Mouse (Mus musculus) embryonic facial prominence, embryonic 14.5 days (tissue): ENCODE measurements around the gene Ccdc148. TPM values are rescaled to one million over a fixed set of nuclear protein-coding genes. Genes with fewer than 3 reads are reported as not detected.

Experiments
- ATAC-seq: fragments of 200-750 bp; cut with Nextera tagmentation; 2 replicates; pipeline ENCODE4 v1.8.0; 2017; ENCODE audit warnings: low read depth, moderate number of reproducible peaks, moderate TSS enrichment
- DNase-seq: peaks from one replicate; pipeline ENCODE4 v3.0.0-alpha.2; 2015; ENCODE audit warnings: low spot score
- H3K27ac ChIP-seq: fragments of 300-500 bp; sonication (generic); replicated peaks from 2 replicates; pipeline ENCODE4 v1.5.1; 2014; ENCODE audit warnings: low read depth, mild to moderate bottlenecking, low read length, moderate library complexity
- H3K27me3 ChIP-seq: fragments of 300-500 bp; sonication (generic); replicated peaks from 2 replicates; pipeline ENCODE4 v1.6.1; 2014; ENCODE audit warnings: low read length; ENCODE audit not compliant: control insufficient read depth, insufficient read depth
- H3K36me3 ChIP-seq: fragments of 300-500 bp; sonication (generic); 2 replicates; pipeline ENCODE4 v1.6.1; 2014; ENCODE audit warnings: low read length, mixed read lengths; ENCODE audit not compliant: control insufficient read depth, insufficient read depth
- H3K4me1 ChIP-seq: fragments of 300-500 bp; sonication (generic); 2 replicates; pipeline ENCODE4 v1.6.1; 2014; ENCODE audit warnings: antibody characterized with exemption, low read length; ENCODE audit not compliant: control insufficient read depth, insufficient read depth
- H3K4me2 ChIP-seq: fragments of 300-500 bp; sonication (generic); 2 replicates; pipeline ENCODE4 v1.6.1; 2014; ENCODE audit warnings: low read depth, mild to moderate bottlenecking, low read length, moderate library complexity, mixed read lengths
- H3K4me3 ChIP-seq: fragments of 300-500 bp; sonication (generic); 2 replicates; pipeline ENCODE4 v1.5.1; 2014; ENCODE audit warnings: low read depth, mild to moderate bottlenecking, low read length
- H3K9ac ChIP-seq: fragments of 300-500 bp; sonication (generic); 2 replicates; pipeline ENCODE4 v1.6.1; 2014; ENCODE audit warnings: low read depth, mild to moderate bottlenecking, low read length, moderate library complexity, mixed read lengths
- H3K9me3 ChIP-seq: fragments of 300-500 bp; sonication (generic); 2 replicates; pipeline ENCODE4 v1.6.1; 2016; ENCODE audit warnings: low read length; ENCODE audit not compliant: control insufficient read depth
- WGBS: fragments of 180-500 bp; shearing (Covaris S2); extraction: QIAGEN DNeasy Blood & Tissue Kit; methylation state at CpG from one replicate; pipeline ENCODE4 v1.1.7; 2014; 5-methylcytosine and 5-hydroxymethylcytosine counted together
- polyA plus RNA-seq: library from polyadenylated mRNA; unstranded; fragments of >200 nt; fragmentation: Nextera tagmentation; extraction: Ambion mirVana; gene quantifications from 2 replicates; pipeline ENCODE4 v1.2.1, GENCODE M21; 2014

The Ccdc148 gene
- polyA plus RNA-seq, 1 experiment from 2014 or later, result 0.85 TPM

DNA sequence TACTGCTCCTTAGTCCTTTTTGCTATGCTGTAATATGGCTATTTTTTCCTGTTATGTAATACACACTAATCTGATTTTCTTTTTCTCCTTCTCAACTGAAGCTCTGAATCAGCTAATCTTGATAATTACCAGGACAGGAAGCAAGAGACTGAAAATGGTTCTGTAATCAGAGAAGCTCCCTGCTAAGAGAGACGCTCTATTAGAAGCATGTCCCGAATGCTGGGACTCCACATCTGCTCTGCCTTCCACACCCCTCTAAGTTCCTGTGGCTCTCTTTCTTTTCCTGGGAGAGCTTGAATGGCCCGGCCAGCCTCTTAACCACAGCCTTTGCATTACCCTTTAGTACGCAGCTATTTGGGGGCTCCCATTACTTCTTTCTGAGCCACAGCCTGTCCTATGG is 255.4 kb downstream of the Ccdc148 start:
- WGBS, result 27% methylated on average over 4 of the region's 4 CpGs
- no peaks in the 10 kb centered on the region for H3K9me3 ChIP-seq

GRCm38 (mm10) chr2:58879876-58880275 is 280.6 kb downstream of the Ccdc148 start:
- no peaks in the 10 kb centered on the region for H3K27me3 ChIP-seq
- H3K4me2 ChIP-seq, result no peak overlapping the region
- DNase-seq, result peak; percentile 10
- WGBS, result 43% methylated on average over 3 of the region's 3 CpGs
- H3K36me3 ChIP-seq, result no peaks in the 10 kb centered on the region
- H3K4me3 ChIP-seq, result no peak overlapping the region
- no peaks in the 10 kb centered on the region for H3K4me1 ChIP-seq
- H3K9ac ChIP-seq, result no peak overlapping the region
- H3K9me3 ChIP-seq, result no peaks in the 10 kb centered on the region
- no peak overlapping the region for H3K27ac ChIP-seq
- no peak for ATAC-seq

More for the DNA sequence above, 255.4 kb downstream of the Ccdc148 start:
- no peak overlapping the region for H3K4me3 ChIP-seq
- no peak overlapping the region for H3K27ac ChIP-seq
- H3K4me1 ChIP-seq, result peaks cover 5% of the 10 kb centered on the region
- H3K27me3 ChIP-seq, result no peaks in the 10 kb centered on the region
- no peaks in the 10 kb centered on the region for H3K36me3 ChIP-seq
- H3K9ac ChIP-seq, result no peak overlapping the region
- DNase-seq (peak; percentile 15), ATAC-seq (peak; percentile 33; the same call in 1 of the 2 replicates)
- H3K4me2 ChIP-seq, result no peak overlapping the region

- ATAC-seq (no peak), DNase-seq (no peak)
- Histone ChIP-seq H3K4me1 (no peaks in the 10 kb centered on the region), H3K27ac (no peak within 1 kb of the TSS), H3K9me3 (no peaks in the 10 kb centered on the region), H3K36me3 (no peaks in the 10 kb centered on the region), H3K27me3 (no peaks in the 10 kb centered on the region), H3K4me3 (no peak within 1 kb of the TSS), H3K9ac (no peak within 1 kb of the TSS), H3K4me2 (no peak within 1 kb of the TSS)
- WGBS, result 86% methylated on average over 5 of the region's 5 CpGs
These were observed 301.3 kb downstream of the Ccdc148 start, which contains the start of gene Gm11099 for GRCm38 (mm10) chr2:58859134-58859533. Gene Gm11099 (plus strand): TSS chr2:58859434.

- WGBS, result 30% methylated on average over 10 of the region's 10 CpGs
- ATAC-seq, result peak; percentile 62; the same call in 1 of the 2 replicates
- Histone ChIP-seq H3K27me3 (no peaks in the 10 kb centered on the region), H3K4me2 (no peak overlapping the region), H3K4me3 (no peak overlapping the region), H3K27ac (no peak overlapping the region), H3K9me3 (peaks cover 4% of the 10 kb centered on the region; the same call in 1 of the 2 replicates), H3K4me1 (no peaks in the 10 kb centered on the region), H3K9ac (no peak overlapping the region), H3K36me3 (no peaks in the 10 kb centered on the region)
- DNase-seq, result peak; percentile 65
These were observed 316.0 kb downstream of the Ccdc148 start for GRCm38 (mm10) chr2:58844499-58844898.

- Histone ChIP-seq H3K27me3 (no peaks in the 10 kb centered on the region), H3K27ac (no peak overlapping the region), H3K9ac (no peak overlapping the region), H3K9me3 (peaks cover 4% of the 10 kb centered on the region; the same call in 1 of the 2 replicates), H3K4me2 (no peak overlapping the region), H3K4me1 (no peaks in the 10 kb centered on the region), H3K36me3 (no peaks in the 10 kb centered on the region), H3K4me3 (no peak overlapping the region)
- WGBS, result 69% methylated on average over 4 of the region's 4 CpGs
- no peak for DNase-seq
- ATAC-seq, result peak; percentile 82; the same call in 1 of the 2 replicates
These were observed 318.0 kb downstream of the Ccdc148 start for GRCm38 (mm10) chr2:58842443-58842842.

DNA sequence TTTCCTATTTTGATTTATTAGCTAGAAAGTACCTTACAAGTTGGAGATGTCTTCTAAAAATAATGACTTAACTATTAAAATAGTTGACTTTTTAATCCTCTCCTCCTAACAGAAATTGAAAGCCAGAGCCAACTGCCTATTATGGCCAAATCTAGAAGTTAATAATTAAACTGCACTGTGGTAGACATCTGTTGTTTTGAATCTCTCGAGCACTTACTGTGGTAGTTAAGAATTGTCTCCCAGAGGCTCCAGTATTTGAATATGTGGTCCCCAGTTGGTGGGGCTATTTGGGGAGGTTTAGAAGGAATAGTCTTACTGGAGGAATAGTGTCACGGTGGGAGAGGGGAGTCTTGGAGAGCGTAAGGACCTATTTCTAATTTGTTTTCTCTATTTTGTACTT is 319.5 kb downstream of the Ccdc148 start:
- no peak overlapping the region for H3K4me3 ChIP-seq
- no peaks in the 10 kb centered on the region for H3K27me3 ChIP-seq
- no peak overlapping the region for H3K4me2 ChIP-seq
- DNase-seq, result no peak
- H3K36me3 ChIP-seq, result no peaks in the 10 kb centered on the region
- no peaks in the 10 kb centered on the region for H3K4me1 ChIP-seq
- ATAC-seq, result no peak
- H3K27ac ChIP-seq, result no peak overlapping the region
- H3K9me3 ChIP-seq, result peaks cover 4% of the 10 kb centered on the region; the same call in 1 of the 2 replicates
- no peak overlapping the region for H3K9ac ChIP-seq
- 74% methylated on average over 3 of the region's 3 CpGs for WGBS

- ATAC-seq (no peak), DNase-seq (no peak)
- Histone ChIP-seq H3K27ac (no peak overlapping the region), H3K27me3 (no peaks in the 10 kb centered on the region), H3K9ac (no peak overlapping the region), H3K4me1 (peaks cover 8% of the 10 kb centered on the region; the same call in 1 of the 2 replicates), H3K9me3 (no peaks in the 10 kb centered on the region), H3K36me3 (no peaks in the 10 kb centered on the region), H3K4me2 (no peak overlapping the region), H3K4me3 (no peak overlapping the region)
- WGBS, result 90% methylated on average over 20 of the region's 20 CpGs
These were observed 328.1 kb downstream of the Ccdc148 start for GRCm38 (mm10) chr2:58832253-58832980.

DNA sequence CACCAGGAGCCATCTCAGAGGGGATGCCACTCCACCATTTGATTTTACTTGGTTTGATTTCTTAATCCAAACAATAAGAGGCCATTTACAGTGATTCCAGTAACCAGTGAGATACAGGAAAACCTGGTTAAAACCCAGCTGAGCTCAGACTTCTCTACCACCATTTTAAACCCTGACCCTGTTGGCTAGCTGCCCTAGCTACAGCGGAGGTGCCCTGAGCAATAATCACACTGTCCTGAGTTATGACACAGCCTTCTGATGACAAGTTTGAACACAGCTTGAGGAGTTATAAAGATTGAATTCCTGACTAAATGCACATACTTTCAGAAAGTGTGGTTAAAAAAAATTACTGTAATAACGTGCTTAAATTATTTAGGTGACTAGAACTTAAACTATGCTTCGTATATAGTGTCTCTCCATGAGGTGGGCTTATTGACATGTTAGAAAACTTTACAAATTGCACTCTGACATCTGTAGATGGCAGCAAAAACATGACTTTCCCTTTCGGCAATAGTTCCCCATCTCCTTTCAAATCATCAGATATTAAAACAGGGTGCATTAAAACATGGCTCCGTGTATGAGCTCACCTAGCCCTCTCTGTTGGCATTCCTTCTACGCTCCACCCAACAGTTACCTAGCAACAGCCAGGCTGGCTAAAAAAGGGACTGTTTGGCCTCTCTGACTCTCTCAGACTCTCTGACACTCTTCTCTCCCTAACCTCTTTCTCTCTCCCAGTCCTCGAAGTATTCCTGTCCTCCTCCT is 330.3 kb downstream of the Ccdc148 start:
- Histone ChIP-seq H3K9ac (no peak overlapping the region), H3K36me3 (no peaks in the 10 kb centered on the region), H3K4me1 (peaks cover 8% of the 10 kb centered on the region; the same call in 1 of the 2 replicates), H3K4me2 (no peak overlapping the region), H3K27ac (0 out of 2 replicates have a peak overlapping the region, but pooled peaks have one; percentile 13), H3K27me3 (no peaks in the 10 kb centered on the region), H3K4me3 (no peak overlapping the region), H3K9me3 (no peaks in the 10 kb centered on the region)
- ATAC-seq (peak; percentile 75), DNase-seq (peak; percentile 80)
- WGBS, result 43% methylated on average over 7 of the region's 7 CpGs
